Mouse (Mus musculus): Measurements from ENCODE around the gene Zscan10. TPM values are rescaled to one million over a fixed set of nuclear protein-coding genes. Genes with fewer than 3 reads are reported as not detected.
"Not testable (repeated sequence)": the region's sequence is repeated elsewhere in the genome, so short reads cannot be mapped to it uniquely, and the experiment has no call there.

Zscan10 gene
- polyA plus RNA-seq, 1 experiment from 2014 or later, result 0.18 TPM

DNA sequence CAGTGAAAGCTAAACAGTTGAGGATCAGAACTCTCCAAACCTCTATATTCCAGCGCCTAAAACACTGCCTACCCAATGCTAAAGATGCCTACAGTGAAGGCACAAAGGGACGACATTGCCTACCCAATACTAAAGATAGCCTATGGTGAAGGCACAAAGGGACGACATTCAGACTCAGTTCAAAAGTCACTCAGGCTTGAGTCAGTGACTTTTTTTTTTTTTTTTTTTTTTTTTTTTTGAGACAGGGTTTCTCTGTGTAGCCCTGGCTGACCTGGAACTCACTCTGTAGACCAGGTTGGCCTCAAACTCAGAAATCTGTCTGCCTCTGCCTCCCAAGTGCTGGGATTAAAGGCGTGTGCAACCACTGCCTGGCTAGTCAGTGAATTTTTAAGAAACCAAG lies 5.5 kb upstream of the Zscan10 start:
- peaks cover 16% of the 10 kb centered on the region; the same call in 1 of the 2 replicates for H3K4me1 ChIP-seq
- H3K27me3 ChIP-seq; H3K4me3 ChIP-seq; H3K9me3 ChIP-seq; ATAC-seq (ENCODE audit: insufficient number of reproducible peaks, low FRiP score, low TSS enrichment, low read depth); H3K36me3 ChIP-seq; H3K9ac ChIP-seq; H3K27ac ChIP-seq; H3K4me2 ChIP-seq: not testable (repeated sequence)
- WGBS, result 85% methylated on average over 4 of the region's 4 CpGs

DNA sequence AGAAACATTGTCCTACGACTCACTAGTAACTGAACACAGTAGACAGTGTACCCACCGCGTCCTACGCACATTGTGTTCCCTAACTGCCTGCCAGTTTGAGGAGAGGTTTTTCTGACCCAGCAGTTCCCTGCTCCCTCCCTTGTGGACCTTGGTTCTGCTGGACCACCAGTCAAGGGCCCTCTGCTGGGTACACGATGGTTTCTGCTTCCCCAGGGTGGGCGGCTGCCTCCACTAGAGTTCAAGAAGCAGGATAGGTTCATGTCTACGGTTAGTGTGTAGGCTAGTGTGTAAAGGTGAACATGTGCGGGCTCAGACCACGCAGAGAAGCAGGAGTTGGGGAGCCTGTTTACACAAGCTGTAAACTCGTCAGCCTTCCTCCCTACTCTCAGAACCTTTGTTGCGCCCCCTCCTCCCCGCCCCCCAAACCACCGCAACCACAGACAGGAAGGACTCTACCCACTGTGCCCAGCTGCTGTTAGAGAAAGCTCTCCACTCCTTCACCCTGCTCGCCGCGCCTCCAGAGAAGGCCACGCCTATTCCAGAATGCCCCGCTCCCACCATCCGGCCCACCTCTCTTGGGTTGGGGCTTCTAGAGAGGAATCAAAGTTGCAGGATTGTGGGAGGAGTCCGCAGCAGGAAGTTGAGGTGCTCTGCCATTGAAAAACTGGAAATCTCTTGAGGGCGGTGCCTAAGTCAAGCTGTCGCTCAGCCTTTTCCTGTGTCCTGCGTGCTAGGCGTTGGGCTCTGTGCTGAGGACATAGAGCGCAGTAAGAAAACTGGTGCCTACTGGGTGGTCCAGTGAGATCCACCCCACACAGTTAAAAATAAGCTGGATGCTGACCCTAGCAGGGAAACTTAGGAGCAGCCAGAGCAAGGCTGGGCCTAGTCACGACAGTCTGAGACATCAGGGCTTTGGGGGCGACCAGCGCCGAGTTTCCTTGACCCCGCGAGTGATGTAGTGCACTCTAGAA lies 1.8 kb upstream of the Zscan10 start, which contains the start of gene Zfp13:
Gene Zfp13 (minus strand): TSS at position 906 of the 971 bp plus-strand sequence.
- H3K4me2 ChIP-seq, result peak within 1 kb of the TSS; percentile 68
- WGBS, result 5% methylated on average over 30 of the region's 31 CpGs
- peak within 1 kb of the TSS; percentile 44 for H3K9ac ChIP-seq
- H3K4me1 ChIP-seq, result peaks cover 20% of the 10 kb centered on the region; the same call in 1 of the 2 replicates
- ATAC-seq (ENCODE audit: insufficient number of reproducible peaks, low FRiP score, low TSS enrichment, low read depth), result peak; percentile 96
- peak within 1 kb of the TSS; percentile 92 for H3K27ac ChIP-seq
- H3K36me3 ChIP-seq, result no peaks in the 10 kb centered on the region
- H3K27me3 ChIP-seq, result no peaks in the 10 kb centered on the region
- H3K4me3 ChIP-seq, result peak within 1 kb of the TSS; percentile 46
- H3K9me3 ChIP-seq, result no peaks in the 10 kb centered on the region

DNA sequence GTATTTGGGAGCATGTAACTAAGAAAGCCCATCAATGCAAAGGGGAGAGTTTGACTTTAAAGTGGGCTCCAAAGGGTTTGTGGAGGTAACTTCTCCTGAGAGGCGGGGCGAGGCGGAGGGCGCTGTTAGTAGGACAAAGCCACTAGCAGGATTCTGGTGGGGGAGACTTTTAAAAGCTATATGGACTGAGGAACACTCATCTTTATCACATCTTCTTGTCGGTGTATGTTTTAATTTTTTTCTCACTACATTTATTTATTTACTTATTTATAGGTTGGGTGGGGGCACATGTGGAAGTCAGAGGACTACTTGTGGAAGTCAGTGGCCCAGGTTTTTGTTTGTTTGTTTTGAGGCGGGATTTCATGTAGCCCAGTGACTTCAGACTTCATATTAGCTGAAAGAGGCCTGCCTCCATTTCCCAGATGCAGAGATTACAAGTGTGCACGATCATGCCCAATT lies 1.0 kb upstream of the Zscan10 start:
- H3K4me1 ChIP-seq, result peaks cover 20% of the 10 kb centered on the region; the same call in 1 of the 2 replicates
- H3K4me2 ChIP-seq, result peak overlapping the region; percentile 68
- H3K9ac ChIP-seq, result peak overlapping the region; percentile 44; the same call in 1 of the 2 replicates
- ATAC-seq (ENCODE audit: insufficient number of reproducible peaks, low FRiP score, low TSS enrichment, low read depth), result no peak
- H3K27me3 ChIP-seq, result no peaks in the 10 kb centered on the region
- H3K4me3 ChIP-seq, result peak overlapping the region; percentile 46
- no peaks in the 10 kb centered on the region for H3K36me3 ChIP-seq
- H3K27ac ChIP-seq, result peak overlapping the region; percentile 92
- no peaks in the 10 kb centered on the region for H3K9me3 ChIP-seq
- 27% methylated on average over 7 of the region's 7 CpGs for WGBS

DNA sequence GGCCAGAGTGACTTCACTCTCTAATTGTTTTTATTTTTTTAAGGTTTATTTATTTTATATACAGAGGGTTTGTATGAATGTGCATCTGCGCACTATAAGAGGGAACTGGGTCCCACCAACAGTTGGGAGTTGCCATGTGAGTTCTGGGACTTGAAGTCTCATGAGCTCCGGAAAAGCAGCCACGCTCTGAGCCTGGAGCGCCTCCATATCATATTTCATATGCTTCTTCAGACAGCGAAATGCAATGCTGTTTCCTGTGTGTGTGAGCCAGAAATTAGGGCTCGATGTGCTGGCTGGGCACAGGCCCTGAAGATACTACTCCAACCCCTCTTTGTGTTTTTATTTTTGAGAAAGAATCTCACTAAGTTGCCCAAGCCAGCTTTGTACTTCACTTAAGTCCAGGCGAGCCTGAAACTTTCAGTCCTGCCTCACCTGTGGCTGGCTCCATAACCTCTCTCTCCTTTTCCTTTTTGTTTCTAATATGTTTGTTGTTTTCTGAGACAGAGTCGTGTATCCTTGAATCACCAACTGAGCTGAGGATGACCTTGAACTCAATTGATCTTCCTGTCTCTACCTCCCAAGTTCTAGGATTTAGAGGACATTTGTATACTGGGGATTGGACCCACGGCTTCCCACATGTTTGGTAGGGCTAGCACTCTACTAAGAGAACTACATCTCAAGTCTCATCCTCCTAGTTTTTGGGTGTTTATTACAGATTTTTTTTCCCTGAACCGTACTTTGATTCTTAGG lies 1.4 kb downstream of the Zscan10 start:
- no peaks in the 10 kb centered on the region for H3K9me3 ChIP-seq
- no peaks in the 10 kb centered on the region for H3K27me3 ChIP-seq
- WGBS, result 35% methylated on average over 10 of the region's 10 CpGs
- no peak overlapping the region for H3K4me2 ChIP-seq
- H3K36me3 ChIP-seq, result no peaks in the 10 kb centered on the region
- 0 out of 2 replicates have a peak overlapping the region, but pooled peaks have one; percentile 13 for H3K27ac ChIP-seq
- no peak for ATAC-seq (ENCODE audit: insufficient number of reproducible peaks, low FRiP score, low TSS enrichment, low read depth)
- peaks cover 20% of the 10 kb centered on the region; the same call in 1 of the 2 replicates for H3K4me1 ChIP-seq
- no peak overlapping the region for H3K4me3 ChIP-seq
- H3K9ac ChIP-seq, result no peak overlapping the region

DNA sequence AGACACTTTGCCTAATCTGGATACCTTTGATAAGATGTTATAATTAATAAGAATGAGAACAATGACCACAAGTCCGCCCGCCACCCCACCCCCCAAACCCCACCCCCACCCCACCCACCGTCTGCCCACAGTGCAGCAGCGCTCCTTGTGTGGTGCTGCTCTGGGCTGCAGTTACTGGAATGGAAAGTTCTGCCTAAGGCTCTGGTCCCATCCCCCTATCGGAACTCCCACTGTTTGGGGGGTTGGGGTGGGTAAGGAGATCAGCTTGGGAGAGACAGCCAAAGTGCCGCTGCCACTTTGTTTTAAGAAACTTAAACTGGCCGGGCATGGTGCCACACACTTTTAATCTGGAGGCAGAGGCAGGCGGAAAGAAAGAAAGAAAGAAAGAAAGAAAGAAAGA lies 2.4 kb downstream of the Zscan10 start:
- no peak overlapping the region for H3K4me2 ChIP-seq

DNA sequence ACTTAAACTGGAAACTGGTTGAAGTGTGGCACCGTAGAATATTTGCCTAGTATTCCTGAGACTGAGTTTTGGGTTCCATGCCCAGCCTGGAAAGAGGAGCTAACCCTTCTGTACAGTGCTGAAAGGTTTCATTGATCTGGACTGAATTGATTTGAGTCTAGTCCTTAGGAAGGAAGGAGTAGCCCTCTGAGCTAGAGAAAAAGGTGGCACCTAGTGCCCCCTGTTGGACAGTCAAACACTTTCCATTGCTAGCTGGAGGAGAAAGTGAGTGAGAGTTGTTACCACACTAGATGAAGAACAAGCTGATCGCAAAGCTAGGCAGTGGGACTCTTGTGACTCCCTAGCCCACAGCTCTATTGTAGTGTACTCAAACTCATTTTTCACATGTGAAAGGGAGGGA lies 2.9 kb downstream of the Zscan10 start:
- WGBS, result 61% methylated on average over 2 of the region's 2 CpGs
- Histone ChIP-seq H3K4me1 (peaks cover 18% of the 10 kb centered on the region; the same call in 1 of the 2 replicates), H3K9me3 (no peaks in the 10 kb centered on the region), H3K9ac (no peak overlapping the region), H3K27me3 (no peaks in the 10 kb centered on the region), H3K27ac (no peak overlapping the region), H3K4me3 (no peak overlapping the region), H3K36me3 (no peaks in the 10 kb centered on the region), H3K4me2 (no peak overlapping the region)
- no peak for ATAC-seq (ENCODE audit: insufficient number of reproducible peaks, low FRiP score, low TSS enrichment, low read depth)

More for the DNA sequence above, 2.4 kb downstream of the Zscan10 start:
- no peaks in the 10 kb centered on the region for H3K9me3 ChIP-seq
- WGBS, result 47% methylated on average over 8 of the region's 8 CpGs
- no peaks in the 10 kb centered on the region for H3K36me3 ChIP-seq
- no peak for ATAC-seq (ENCODE audit: insufficient number of reproducible peaks, low FRiP score, low TSS enrichment, low read depth)
- peaks cover 20% of the 10 kb centered on the region; the same call in 1 of the 2 replicates for H3K4me1 ChIP-seq
- H3K27me3 ChIP-seq, result no peaks in the 10 kb centered on the region
- H3K9ac ChIP-seq, result no peak overlapping the region
- no peak overlapping the region for H3K4me3 ChIP-seq
- no peak overlapping the region for H3K27ac ChIP-seq

DNA sequence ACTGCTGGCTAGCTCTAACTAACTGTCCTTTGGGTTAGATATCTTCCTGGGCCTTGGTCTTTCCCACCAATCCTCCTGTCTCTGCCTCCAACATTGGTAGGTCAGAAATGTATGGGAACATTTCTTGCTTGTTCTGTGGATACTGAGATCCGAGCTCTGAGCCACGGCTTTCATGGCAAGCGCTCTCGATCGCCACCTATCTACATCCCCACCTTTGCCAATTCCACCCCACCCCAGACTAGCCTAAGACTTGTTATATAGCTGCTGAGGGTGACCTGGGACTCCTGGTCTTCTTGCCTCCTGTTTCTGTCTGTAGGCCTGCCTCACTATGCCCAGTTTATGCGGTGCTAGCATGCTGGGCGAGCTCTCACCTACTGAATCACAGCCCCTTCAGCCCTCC lies 3.7 kb downstream of the Zscan10 start:
- Histone ChIP-seq H3K4me2 (no peak overlapping the region), H3K36me3 (no peaks in the 10 kb centered on the region), H3K4me3 (no peak overlapping the region), H3K9me3 (no peaks in the 10 kb centered on the region), H3K27me3 (no peaks in the 10 kb centered on the region), H3K27ac (no peak overlapping the region), H3K9ac (no peak overlapping the region), H3K4me1 (peaks cover 14% of the 10 kb centered on the region; the same call in 1 of the 2 replicates)
- ATAC-seq (ENCODE audit: insufficient number of reproducible peaks, low FRiP score, low TSS enrichment, low read depth), result no peak
- 76% methylated on average over 7 of the region's 7 CpGs for WGBS

DNA sequence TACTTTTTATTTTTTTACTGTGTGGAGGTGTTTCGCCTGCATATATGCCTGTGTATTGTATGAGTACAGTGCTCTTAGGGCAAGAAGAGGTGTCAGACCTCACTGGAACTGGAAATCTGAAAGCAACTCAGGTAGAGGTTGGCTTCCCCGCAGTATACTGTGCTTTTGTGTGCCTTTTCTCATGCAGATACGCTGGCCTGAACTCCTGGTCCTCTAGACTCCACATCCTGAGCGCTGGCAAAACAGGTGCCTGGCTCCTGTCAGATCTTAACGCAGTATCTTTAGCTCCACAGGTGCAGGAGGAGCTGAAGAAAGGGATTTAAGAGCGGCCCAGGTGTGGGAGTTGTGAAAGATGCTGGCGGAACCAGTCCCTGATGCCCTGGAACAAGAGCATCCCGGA lies 4.6 kb downstream of the Zscan10 start:
- Histone ChIP-seq H3K27ac (no peak overlapping the region), H3K9ac (no peak overlapping the region), H3K9me3 (no peaks in the 10 kb centered on the region), H3K27me3 (no peaks in the 10 kb centered on the region), H3K36me3 (no peaks in the 10 kb centered on the region), H3K4me2 (no peak overlapping the region), H3K4me1 (peaks cover 9% of the 10 kb centered on the region; the same call in 1 of the 2 replicates), H3K4me3 (no peak overlapping the region)
- WGBS, result 87% methylated on average over 8 of the region's 8 CpGs
- no peak for ATAC-seq (ENCODE audit: insufficient number of reproducible peaks, low FRiP score, low TSS enrichment, low read depth)

DNA sequence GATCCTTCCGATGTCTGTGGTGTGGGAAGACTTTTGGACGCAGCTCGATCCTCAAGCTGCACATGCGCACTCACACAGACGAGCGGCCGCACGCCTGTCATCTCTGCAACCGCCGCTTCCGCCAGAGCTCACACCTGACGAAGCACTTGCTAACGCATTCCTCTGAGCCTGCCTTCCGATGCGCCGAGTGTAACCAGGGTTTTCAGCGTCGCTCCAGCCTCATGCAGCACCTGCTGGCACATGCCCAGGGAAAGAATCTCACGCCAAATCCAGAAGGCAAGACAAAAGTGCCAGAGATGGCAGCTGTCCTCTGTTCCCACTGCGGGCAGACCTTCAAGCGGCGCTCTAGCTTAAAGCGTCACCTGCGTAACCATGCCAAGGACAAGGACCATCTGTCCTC lies 9.0 kb downstream of the Zscan10 start:
- no peaks in the 10 kb centered on the region for H3K27me3 ChIP-seq
- H3K27ac ChIP-seq, result no peak overlapping the region
- no peaks in the 10 kb centered on the region for H3K9me3 ChIP-seq
- 89% methylated on average over 24 of the region's 24 CpGs for WGBS
- H3K36me3 ChIP-seq, result no peaks in the 10 kb centered on the region
- no peak overlapping the region for H3K9ac ChIP-seq
- H3K4me1 ChIP-seq, result no peaks in the 10 kb centered on the region
- H3K4me2 ChIP-seq, result no peak overlapping the region
- no peak for ATAC-seq (ENCODE audit: insufficient number of reproducible peaks, low FRiP score, low TSS enrichment, low read depth)
- H3K4me3 ChIP-seq, result no peak overlapping the region

DNA sequence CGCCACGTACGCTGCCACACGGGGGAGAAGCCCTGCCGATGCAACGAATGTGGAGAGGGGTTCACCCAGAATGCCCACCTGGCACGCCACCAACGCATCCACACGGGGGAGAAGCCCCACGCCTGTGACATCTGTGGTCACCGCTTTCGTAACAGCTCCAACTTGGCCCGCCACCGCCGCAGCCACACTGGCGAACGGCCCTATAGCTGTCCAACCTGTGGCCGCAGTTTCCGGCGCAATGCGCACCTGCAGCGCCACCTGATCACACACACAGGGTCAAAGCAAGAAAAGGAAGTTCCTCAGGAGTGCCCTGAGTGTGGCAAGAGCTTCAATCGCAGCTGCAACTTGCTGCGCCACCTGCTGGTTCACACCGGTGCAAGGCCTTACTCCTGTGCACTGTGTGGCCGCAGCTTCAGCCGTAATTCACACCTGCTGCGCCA lies 9.7 kb downstream of the Zscan10 start:
- Histone ChIP-seq H3K27me3 (no peaks in the 10 kb centered on the region), H3K4me3 (no peak overlapping the region), H3K36me3 (no peaks in the 10 kb centered on the region), H3K4me1 (no peaks in the 10 kb centered on the region), H3K9me3 (no peaks in the 10 kb centered on the region), H3K4me2 (no peak overlapping the region), H3K27ac (no peak overlapping the region), H3K9ac (no peak overlapping the region)
- no peak for ATAC-seq (ENCODE audit: insufficient number of reproducible peaks, low FRiP score, low TSS enrichment, low read depth)
- 82% methylated on average over 28 of the region's 28 CpGs for WGBS

DNA sequence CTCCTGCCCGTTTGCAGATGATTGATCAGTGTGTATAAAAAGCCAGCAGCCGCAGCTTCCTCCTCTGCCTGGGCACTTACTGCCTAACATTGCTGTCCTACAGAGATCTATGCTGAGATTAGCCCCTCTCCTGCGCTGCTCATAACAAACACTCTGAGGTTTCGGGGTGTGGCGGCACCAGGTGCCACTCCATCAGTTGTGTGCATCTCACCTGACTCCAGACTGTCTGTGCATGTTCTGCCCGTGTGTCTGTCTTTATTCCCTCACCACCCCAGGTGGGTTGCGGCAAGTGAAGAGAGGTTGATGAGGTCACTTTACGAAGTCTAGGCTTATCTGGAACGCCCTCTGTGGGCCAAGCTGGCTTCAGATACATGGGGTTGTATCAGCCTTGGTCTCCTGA lies 16.4 kb downstream of the Zscan10 start:
- WGBS, result 53% methylated on average over 9 of the region's 9 CpGs
- no peak overlapping the region for H3K27ac ChIP-seq
- H3K36me3 ChIP-seq, result no peaks in the 10 kb centered on the region
- H3K27me3 ChIP-seq, result peaks cover 13% of the 10 kb centered on the region; the same call in 1 of the 2 replicates
- no peaks in the 10 kb centered on the region for H3K9me3 ChIP-seq
- ATAC-seq (ENCODE audit: insufficient number of reproducible peaks, low FRiP score, low TSS enrichment, low read depth), result no peak
- no peak overlapping the region for H3K4me3 ChIP-seq
- H3K4me2 ChIP-seq, result no peak overlapping the region
- no peaks in the 10 kb centered on the region for H3K4me1 ChIP-seq
- no peak overlapping the region for H3K9ac ChIP-seq

All from limb, embryonic 15.5 days (tissue).